Mouse (Mus musculus): ENCODE results near the gene Usp54. TPM values are rescaled to one million over a fixed set of nuclear protein-coding genes. Genes with fewer than 3 reads are reported as not detected.
"Not testable (repeated sequence)": the region's sequence is repeated elsewhere in the genome, so short reads cannot be mapped to it uniquely, and the experiment has no call there.

Gene Usp54
- polyA plus RNA-seq, 1 experiment from 2014 or later, result 21.6 TPM

GRCm38 (mm10) chr14:20576179-20576578, 64.7 kb downstream of the Usp54 start:
- peak; percentile 24 for DNase-seq (ENCODE audit: low read depth, low spot score)
- no peak for ATAC-seq
- in situ Hi-C loops (cut with MboI; ENCODE audit: low pct_unique_long_range_greater_than_20kb), result no loop called here
- POLR2A ChIA-PET, result interaction anchor here (1.3 to 1.4 kb wide), 2 partner anchors 83 to 85 kb away, joined by 4 read pairs; no protein-coding TSS in a partner anchor
- H3K27me3 ChIP-seq, result no peaks in the 10 kb centered on the region
- peak; percentile 85 for TF ChIP-seq CTCF (IDR thresholded peaks at IDR 0.05)
- CTCF ChIA-PET, result interaction anchor here (0.6 to 5.4 kb wide), 20 partner anchors 9 to 109 kb away, joined by 3 to 72 read pairs (median 4); partner anchors contain the start of genes Sec24c and Usp54

- H3K27me3 ChIP-seq; in situ Hi-C loops (cut with MboI; ENCODE audit: low pct_unique_long_range_greater_than_20kb); ATAC-seq; DNase-seq (ENCODE audit: low read depth, low spot score): not testable (repeated sequence)
- ChIA-PET CTCF (interaction anchor here (0.9 to 2.6 kb wide), 2 partner anchors 9 to 85 kb away, joined by 4 to 10 read pairs; no protein-coding TSS in a partner anchor), POLR2A (interaction anchor here (1.0 kb wide), 1 partner anchor 8 kb away, joined by 3 read pairs; no protein-coding TSS in a partner anchor)
These were observed 67.7 kb downstream of the Usp54 start for GRCm38 (mm10) chr14:20573196-20573595.

DNA sequence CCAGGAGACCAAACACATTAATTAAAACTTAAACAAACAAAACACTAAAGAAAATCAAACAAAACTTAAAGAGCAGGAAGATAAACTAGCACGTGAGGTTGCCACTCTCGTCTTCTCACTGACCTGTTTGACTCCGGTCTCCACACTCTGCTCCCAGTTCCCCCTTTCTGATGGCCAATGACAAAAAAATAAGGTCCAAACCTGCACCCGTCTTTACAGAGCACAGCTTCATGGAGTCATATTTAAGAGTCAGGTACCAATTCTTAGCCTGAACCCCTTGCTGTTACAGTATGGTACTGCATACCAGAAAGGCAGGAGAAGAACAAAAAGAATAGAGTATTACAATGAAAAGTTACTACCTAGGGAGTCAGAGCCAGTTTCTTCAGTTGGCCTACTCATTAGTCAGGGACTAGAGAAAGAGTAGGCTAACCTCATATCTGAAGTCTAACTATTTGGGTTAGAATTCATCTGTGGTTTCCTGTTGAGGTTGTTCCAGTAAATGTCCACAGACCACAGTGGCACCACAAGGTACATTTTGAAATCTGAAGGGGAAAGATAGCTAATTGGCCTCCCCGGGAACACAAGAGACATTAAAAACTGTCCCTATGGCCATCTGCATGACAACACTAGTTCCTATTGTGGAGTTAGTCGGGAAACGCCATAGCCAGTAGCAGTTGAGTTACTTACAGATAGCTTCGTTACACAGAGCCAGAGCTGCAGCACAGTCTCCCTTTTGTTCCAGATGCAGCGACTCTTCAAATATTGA, 75.4 kb downstream of the Usp54 start:
- in situ Hi-C loops (cut with MboI; ENCODE audit: low pct_unique_long_range_greater_than_20kb), result no loop called here
- CTCF ChIA-PET, result interaction anchor here (0.9 to 2.0 kb wide), 3 partner anchors 11 to 95 kb away, joined by 3 to 6 read pairs (median 3); no protein-coding TSS in a partner anchor
- ATAC-seq, result no peak
- TF ChIP-seq CTCF (IDR thresholded peaks at IDR 0.05), result no peak
- POLR2A ChIA-PET, result interaction anchor here (0.8 kb wide), 1 partner anchor 8 kb away, joined by 3 read pairs; no protein-coding TSS in a partner anchor
- DNase-seq (ENCODE audit: low read depth, low spot score), result no peak
- H3K27me3 ChIP-seq, result no peaks in the 10 kb centered on the region

DNA sequence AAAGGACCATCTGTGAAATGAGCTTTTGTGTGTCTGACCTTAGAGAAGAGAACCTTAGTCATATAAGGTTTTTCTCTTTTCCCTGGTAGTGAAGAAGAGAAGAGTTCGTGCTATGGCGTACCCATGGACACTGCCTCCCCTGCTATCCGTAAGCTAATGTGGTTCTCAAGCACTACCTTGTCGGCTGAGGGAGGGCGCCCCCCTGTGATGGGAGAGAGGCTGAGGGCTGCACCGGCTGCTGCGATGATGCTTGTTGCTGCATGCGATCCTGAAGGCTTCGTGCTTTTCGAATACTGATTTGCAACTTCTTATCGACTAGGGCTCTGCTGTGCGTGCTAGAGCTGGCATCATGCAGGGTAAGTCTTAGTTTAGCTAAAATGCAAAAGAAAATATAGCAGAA, 76.2 kb downstream of the Usp54 start:
- ATAC-seq (no peak), DNase-seq (ENCODE audit: low read depth, low spot score) (no peak)
- CTCF ChIA-PET, result interaction anchor here (0.9 to 1.0 kb wide), 2 partner anchors 9 to 96 kb away, joined by 3 to 4 read pairs; no protein-coding TSS in a partner anchor
- in situ Hi-C loops (cut with MboI; ENCODE audit: low pct_unique_long_range_greater_than_20kb), result no loop called here
- POLR2A ChIA-PET, result interaction anchor here (0.8 kb wide), 1 partner anchor 8 kb away, joined by 3 read pairs; no protein-coding TSS in a partner anchor
- no peaks in the 10 kb centered on the region for H3K27me3 ChIP-seq
- TF ChIP-seq CTCF (IDR thresholded peaks at IDR 0.05), result no peak

DNA sequence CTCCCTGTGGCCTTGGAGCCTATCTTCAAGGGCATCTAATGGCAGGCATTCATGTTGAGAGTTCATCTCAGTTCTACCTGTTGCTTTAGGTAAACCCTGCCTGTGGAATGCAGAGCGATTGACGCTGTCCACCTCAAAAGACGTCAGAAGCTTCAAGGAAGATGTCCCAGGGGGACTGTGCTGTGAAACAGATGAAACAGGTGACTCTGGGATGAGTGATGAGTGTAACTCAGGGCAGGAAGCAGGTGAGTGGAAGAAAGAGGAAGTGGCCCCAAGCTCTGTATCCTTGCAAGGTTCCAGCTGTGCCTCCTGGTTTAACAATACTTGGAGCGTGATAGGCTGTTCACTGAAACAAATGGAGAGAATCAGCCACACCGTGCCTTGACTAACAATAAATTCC, 79.0 kb downstream of the Usp54 start:
- ATAC-seq (no peak), DNase-seq (ENCODE audit: low read depth, low spot score) (no peak)
- no peaks in the 10 kb centered on the region for H3K27me3 ChIP-seq
- in situ Hi-C loops (cut with MboI; ENCODE audit: low pct_unique_long_range_greater_than_20kb), result no loop called here
- TF ChIP-seq CTCF (IDR thresholded peaks at IDR 0.05), result no peak
- POLR2A ChIA-PET, result interaction anchor here (0.6 kb wide), 1 partner anchor 99 kb away, joined by 3 read pairs; no protein-coding TSS in a partner anchor
- CTCF ChIA-PET, result interaction anchor here (1.1 to 1.5 kb wide), 3 partner anchors 14 to 97 kb away, joined by 3 to 5 read pairs (median 4); no protein-coding TSS in a partner anchor

GRCm38 (mm10) chr14:20550136-20550535, 90.7 kb downstream of the Usp54 start:
- no peak for TF ChIP-seq CTCF (IDR thresholded peaks at IDR 0.05)
- DNase-seq (ENCODE audit: low read depth, low spot score) (no peak), ATAC-seq (no peak)
- in situ Hi-C loops (cut with MboI; ENCODE audit: low pct_unique_long_range_greater_than_20kb), result no loop called here
- ChIA-PET CTCF (no interaction called here), POLR2A (no interaction called here)
- no peaks in the 10 kb centered on the region for H3K27me3 ChIP-seq

GRCm38 (mm10) chr14:20546415-20546814, 94.4 kb downstream of the Usp54 start, which contains the start of gene Ppp3cb:
Gene Ppp3cb (minus strand): TSS chr14:20546573.
- in situ Hi-C loops (cut with MboI; ENCODE audit: low pct_unique_long_range_greater_than_20kb), result no loop called here
- CTCF ChIA-PET, result interaction anchor here (1.2 kb wide), 1 partner anchor 25 kb away, joined by 3 read pairs; no protein-coding TSS in a partner anchor
- peak; percentile 48 for DNase-seq (ENCODE audit: low read depth, low spot score)
- H3K27me3 ChIP-seq, result no peaks in the 10 kb centered on the region
- POLR2A ChIA-PET, result no interaction called here
- peak; percentile 58 for ATAC-seq
- no peak for TF ChIP-seq CTCF (IDR thresholded peaks at IDR 0.05)

DNA sequence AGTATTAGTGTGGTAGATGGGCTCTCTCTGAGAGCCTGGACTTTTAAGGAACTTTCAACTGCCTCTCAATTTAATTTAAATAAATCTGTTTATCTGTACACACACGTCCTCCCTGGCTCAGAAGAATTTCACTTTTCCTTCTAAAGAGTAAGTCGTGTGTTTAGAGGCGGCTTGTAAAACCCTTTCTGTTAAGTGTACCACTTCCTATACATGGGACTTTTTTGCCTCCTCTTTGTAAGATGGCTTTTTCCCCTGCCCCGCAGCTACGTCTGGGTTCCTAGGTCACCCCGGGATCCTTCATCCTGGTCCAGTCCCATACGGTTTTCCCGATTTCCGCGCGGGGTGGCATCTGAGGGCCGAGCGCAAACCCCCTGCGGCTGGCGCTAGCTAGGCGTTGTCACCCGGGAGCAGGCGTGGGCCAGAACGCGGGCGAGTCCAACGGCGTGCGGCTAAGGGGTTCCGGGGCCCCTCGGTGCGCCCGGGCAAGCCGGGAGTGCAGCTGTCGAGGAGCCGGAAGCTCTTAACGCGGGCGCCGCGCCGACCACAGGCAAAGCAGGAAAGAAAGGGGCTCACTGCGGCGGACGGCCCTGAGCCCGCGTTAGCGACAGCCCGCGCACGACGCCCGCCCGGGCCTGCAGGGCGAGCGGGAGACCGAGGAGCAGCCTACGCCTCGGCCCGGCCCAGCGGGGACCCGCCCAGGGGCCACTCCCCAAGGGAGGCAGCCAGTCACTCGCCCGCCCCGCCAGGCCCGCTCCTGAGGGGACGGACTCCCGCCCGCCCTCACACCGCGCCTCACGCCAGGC, 95.1 kb downstream of the Usp54 start:
- TF ChIP-seq CTCF (IDR thresholded peaks at IDR 0.05), result no peak
- H3K27me3 ChIP-seq, result no peaks in the 10 kb centered on the region
- in situ Hi-C loops (cut with MboI; ENCODE audit: low pct_unique_long_range_greater_than_20kb), result no loop called here
- ChIA-PET POLR2A (interaction anchor here (0.7 kb wide), 1 partner anchor 62 kb away, joined by 4 read pairs; no protein-coding TSS in a partner anchor), CTCF (interaction anchor here (1.2 kb wide), 1 partner anchor 25 kb away, joined by 3 read pairs; no protein-coding TSS in a partner anchor)
- ATAC-seq, result peak; percentile 97
- no peak for DNase-seq (ENCODE audit: low read depth, low spot score)

- ChIA-PET CTCF (interaction anchor here (1.5 kb wide), 1 partner anchor 12 kb away, joined by 3 read pairs; no protein-coding TSS in a partner anchor), POLR2A (no interaction called here)
- ATAC-seq (no peak), DNase-seq (ENCODE audit: low read depth, low spot score) (no peak)
- in situ Hi-C loops (cut with MboI; ENCODE audit: low pct_unique_long_range_greater_than_20kb), result no loop called here
- no peaks in the 10 kb centered on the region for H3K27me3 ChIP-seq
- no peak for TF ChIP-seq CTCF (IDR thresholded peaks at IDR 0.05)
These were observed 96.1 kb downstream of the Usp54 start for GRCm38 (mm10) chr14:20544467-20545411.
